Mouse (Mus musculus): ENCODE data around the gene Lef1.

The Lef1 gene

GRCm38 (mm10) chr3:131110191-131111150, at the start of gene Lef1:
Lef1 (plus strand) TSS chr3:131110471.
- DNase-seq (ENCODE audit: low spot score in 2 of 2) = no peak

GRCm38 (mm10) chr3:131065001-131065400, 45.3 kb upstream of the Lef1 start:
- no peak for DNase-seq (ENCODE audit: low spot score in 2 of 2)

DNA sequence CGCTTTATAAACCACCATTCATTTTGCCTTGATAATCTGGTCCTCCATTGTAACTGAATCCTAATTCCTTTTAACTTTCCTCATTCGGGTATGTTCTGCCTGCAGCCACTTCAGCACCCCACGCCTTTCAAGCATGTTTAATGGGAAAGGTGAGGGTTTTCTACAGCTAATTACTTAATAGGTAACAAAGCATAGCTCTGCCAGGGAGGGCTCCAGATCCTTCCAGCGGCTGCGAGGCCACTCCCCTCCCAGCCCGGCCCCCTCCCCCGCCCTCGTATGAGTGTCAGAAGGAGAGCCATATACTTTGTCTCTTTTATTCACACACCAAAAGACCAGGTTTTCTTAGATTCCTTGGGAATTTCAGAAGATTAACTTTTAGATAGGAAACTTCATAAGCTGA, 44.1 kb upstream of the Lef1 start:
- no peak for DNase-seq (ENCODE audit: low spot score in 2 of 2)

- no peak for DNase-seq (ENCODE audit: low spot score in 2 of 2)
These were observed 42.3 kb upstream of the Lef1 start for GRCm38 (mm10) chr3:131068000-131068399.

DNA sequence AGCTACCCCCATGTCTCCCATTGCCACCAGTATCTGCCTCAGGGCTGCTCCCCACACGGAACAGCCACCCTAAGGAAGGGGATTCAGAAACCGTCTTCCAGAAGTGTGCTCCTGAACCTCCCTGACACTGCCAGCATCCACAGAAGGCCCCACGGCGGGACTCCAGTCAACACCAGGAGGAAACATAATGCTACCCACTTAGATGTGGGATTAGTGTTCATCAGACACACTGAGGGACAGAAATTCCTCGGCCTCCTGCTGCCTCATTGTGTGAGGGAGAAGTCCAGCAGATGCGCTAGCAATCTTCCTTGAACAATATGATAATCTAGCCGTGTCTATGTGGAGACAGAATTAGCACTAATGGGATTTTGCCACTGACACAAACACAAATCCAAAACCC, 40.1 kb upstream of the Lef1 start:
- no peak for DNase-seq (ENCODE audit: low spot score in 2 of 2)

DNA sequence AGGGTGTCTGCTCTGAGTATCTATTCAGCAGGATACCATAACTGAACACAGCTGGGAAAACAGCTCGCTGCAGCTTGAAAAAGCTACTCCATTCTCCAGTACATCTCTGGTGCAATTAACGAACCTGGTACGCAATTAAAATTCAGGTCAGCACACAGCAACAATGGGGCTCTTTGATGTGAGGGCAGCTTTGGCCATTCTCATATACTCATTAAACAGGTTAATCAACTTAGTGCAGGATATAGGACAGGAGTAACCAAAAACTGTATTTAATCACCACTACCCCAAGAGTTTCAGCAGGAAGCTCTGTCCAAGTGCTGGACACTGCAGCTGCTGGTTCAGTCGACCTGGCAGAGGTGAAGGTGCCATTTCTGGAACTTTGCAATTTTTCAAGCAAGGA, 37.6 kb upstream of the Lef1 start:
- no peak for DNase-seq (ENCODE audit: low spot score in 2 of 2)

- no peak for DNase-seq (ENCODE audit: low spot score in 2 of 2)
These were observed 36.3 kb upstream of the Lef1 start for GRCm38 (mm10) chr3:131073946-131074345.

GRCm38 (mm10) chr3:131078041-131078621, 32.1 kb upstream of the Lef1 start:
- DNase-seq (ENCODE audit: low spot score in 2 of 2) = no peak

DNA sequence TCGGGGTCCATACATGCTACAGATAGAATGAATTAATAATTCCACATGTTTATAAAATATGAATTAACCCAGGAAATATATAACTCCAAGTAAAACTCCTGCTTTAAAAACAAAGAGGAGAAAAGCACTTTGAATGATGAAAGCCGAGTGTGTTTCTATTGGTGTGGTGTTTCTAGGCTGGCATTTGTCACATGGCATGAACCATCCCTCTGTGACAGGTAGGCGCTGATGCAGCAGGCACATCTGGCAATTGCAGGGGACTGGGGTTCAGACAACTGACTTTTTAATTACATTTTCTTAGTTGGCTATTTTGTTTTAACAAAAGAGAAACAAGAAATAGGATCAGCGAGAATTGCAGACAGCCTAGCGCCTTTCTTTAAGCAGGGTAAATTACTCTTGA, 31.6 kb upstream of the Lef1 start:
- DNase-seq (ENCODE audit: low spot score in 2 of 2) = no peak

- DNase-seq (ENCODE audit: low spot score in 2 of 2) = no peak
These were observed 26.5 kb upstream of the Lef1 start for GRCm38 (mm10) chr3:131083722-131084121.

- no peak for DNase-seq (ENCODE audit: low spot score in 2 of 2)
These were observed 25.3 kb upstream of the Lef1 start for GRCm38 (mm10) chr3:131084718-131085561.

DNA sequence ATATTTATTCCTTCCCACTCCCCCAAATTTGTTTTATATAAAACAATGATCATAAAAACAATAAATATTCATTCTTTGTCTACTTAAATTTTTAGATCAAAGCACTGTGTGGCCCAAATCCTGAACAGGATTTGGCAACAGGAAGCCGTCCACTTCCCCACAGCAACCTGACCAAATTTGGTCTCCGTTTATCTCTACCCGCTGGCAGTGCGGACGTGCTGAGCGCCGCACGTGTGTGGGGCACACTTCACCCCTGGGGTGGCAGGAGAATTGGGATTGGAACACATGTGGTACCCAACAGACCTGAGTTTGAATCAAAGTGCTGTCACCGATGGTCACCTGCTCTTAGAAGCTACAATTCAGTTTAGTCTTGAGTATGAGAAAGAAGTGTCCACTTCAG, 24.3 kb upstream of the Lef1 start:
- DNase-seq (ENCODE audit: low spot score in 2 of 2) = no peak

GRCm38 (mm10) chr3:131089721-131090120, 20.6 kb upstream of the Lef1 start:
- no peak for DNase-seq (ENCODE audit: low spot score in 2 of 2)

GRCm38 (mm10) chr3:131092113-131092512, 18.2 kb upstream of the Lef1 start:
- no peak for DNase-seq (ENCODE audit: low spot score in 2 of 2)

DNA sequence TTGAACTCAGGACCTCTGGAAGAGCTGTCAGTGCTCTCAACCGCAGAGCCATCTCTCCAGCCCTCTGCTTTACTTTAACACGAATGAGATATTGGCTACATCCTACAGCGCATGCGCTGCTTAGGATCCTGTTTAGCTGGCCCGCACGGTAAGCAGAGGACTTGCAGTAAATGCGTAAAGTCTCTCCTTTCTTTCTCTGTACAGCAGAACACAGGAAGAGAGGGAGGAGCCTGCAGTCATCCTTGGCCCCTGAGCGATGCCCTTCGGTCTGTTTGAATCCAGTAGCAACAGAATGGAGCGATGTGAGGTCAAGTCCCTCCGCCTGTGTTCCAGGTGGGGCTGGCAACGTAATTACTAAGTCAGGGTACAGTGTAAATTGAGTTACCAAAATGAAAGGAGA, 16.5 kb upstream of the Lef1 start:
- DNase-seq (ENCODE audit: low spot score in 2 of 2) = no peak

DNA sequence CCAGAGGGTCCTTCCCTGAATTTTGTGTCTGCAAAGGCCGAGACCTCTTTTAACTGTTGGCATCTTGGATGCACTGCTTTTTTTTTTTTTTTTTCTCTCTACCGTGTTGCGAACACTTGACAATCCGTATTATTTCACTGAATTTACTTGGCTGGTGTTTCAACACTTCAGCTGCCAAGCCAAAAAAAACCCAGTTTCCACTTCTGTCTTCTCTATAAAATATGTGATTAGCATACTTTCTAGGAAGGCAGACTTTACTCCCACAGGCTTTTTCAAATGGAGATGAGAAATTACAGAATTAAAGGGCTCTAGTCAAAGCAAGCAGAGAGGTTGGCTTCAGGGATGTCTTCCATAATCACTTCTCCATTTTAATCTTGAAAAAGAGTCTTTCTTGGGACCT, 14.2 kb upstream of the Lef1 start:
- DNase-seq (ENCODE audit: low spot score in 2 of 2) = no peak

- no peak for DNase-seq (ENCODE audit: low spot score in 2 of 2)
These were observed 8.0 kb upstream of the Lef1 start for GRCm38 (mm10) chr3:131102191-131102774.

- no peak for DNase-seq (ENCODE audit: low spot score in 2 of 2)
These were observed 4.9 kb upstream of the Lef1 start for GRCm38 (mm10) chr3:131105362-131105761.

GRCm38 (mm10) chr3:131105940-131106401, 4.3 kb upstream of the Lef1 start:
- no peak for DNase-seq (ENCODE audit: low spot score in 2 of 2)

DNA sequence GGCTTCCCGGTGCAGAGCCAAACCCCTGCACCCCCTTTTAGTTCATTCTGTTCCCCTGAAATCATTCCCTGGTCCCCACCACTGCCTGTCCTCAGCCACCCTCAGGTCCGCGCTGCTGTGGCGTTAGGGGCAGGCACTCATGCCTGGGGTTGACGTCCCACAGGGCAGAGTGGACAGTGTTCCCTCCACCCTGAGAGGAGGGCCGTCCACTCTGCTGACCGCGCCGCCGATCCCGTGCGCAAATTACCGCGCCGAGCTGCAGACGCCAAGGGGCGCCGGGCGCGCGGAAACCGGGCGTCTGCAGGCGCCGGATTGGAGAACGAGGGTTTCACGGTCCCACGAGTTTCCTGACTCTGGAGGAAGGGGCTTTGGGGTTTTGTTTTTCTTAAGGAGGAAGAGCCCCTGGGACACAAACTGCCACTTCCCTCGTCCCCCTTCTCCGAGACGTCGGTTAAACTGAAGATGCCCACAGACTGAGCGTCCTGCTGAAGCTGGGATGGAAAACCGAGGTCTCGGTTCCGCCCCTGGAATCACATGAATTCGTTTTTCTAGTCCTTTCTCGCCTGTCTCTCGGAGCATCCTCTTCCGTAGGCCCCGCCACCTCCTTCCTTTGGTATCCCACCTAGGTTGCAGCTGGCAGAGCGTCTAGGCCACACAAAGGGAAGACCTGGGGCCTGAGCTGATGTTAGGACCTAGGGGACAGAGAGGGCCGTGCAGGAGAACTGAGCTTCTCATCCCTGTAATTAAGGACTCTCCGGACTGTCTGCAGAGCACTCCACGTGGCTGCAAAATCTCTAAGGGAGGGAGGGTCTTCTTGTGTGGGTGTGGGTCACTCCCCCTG, 3.6 kb upstream of the Lef1 start:
- DNase-seq (ENCODE audit: low spot score in 2 of 2) = no peak

Measured in spleen, postnatal 14 days (tissue).